Mouse (Mus musculus) left cerebral cortex, adult 2 months (tissue): ENCODE data around the gene Nrtn. TPM values are rescaled to one million over a fixed set of nuclear protein-coding genes. Genes with fewer than 3 reads are reported as not detected.

ENCODE experiments used
- DNase-seq, 2 experiments: peaks; one replicate each; pipeline ENCODE4 v3.0.0; 2021 to 2022; ENCODE audit warnings: low spot score in 2 of 2, mixed read lengths in 1 of 2; ENCODE audit errors: extremely low spot score in 1 of 2
- H3K27ac ChIP-seq: fragments of 200-600 bp; 2 replicates; pipeline ENCODE4 v1.8.1; 2022
- H3K4me3 ChIP-seq: fragments of 200-600 bp; 2 replicates; pipeline ENCODE4 v1.8.1; 2022
- CTCF ChIP-seq: fragments of 200-600 bp; IDR thresholded peaks from 2 replicates; pipeline ENCODE4 v1.8.1; 2022; ENCODE audit warnings: antibody characterized with exemption, mild to moderate bottlenecking, moderate library complexity
- intact Hi-C: fragments of 180-260 bp; cut with DNase I; formaldehyde crosslinking; loops from one replicate; pipeline ENCODE4 v1.15.1; 2025
- total RNA-seq, 2 experiments: library from RNA; stranded (reverse); gene quantifications; 2 replicates each; pipeline ENCODE4 v1.2.3; 2021

Nrtn gene
- total RNA-seq, 2 experiments from 2014 or later = 4.1 to 4.5 TPM

- H3K4me3 ChIP-seq = no peak overlapping the region; the same call in 1 of the 2 replicates
- intact Hi-C loops = loop anchor here (5.0 kb wide), 1 partner anchor 43 kb away; the partner anchor contains the start of gene Ranbp3
- TF ChIP-seq CTCF = no peak
- H3K27ac ChIP-seq = no peak overlapping the region
- no peak for DNase-seq
Measured at GRCm38 (mm10) chr17:56715360-56715759, 42.0 kb downstream of the Nrtn start.

GRCm38 (mm10) chr17:56709708-56710107 is 47.6 kb downstream of the Nrtn start:
- intact Hi-C loops = no loop called here
- DNase-seq = no peak
- no peak overlapping the region for H3K27ac ChIP-seq
- TF ChIP-seq CTCF = no peak
- no peak overlapping the region for H3K4me3 ChIP-seq

- intact Hi-C loops = no loop called here
- no peak for DNase-seq
- Histone ChIP-seq H3K4me3 (no peak overlapping the region), H3K27ac (no peak overlapping the region; the same call in 1 of the 2 replicates)
- TF ChIP-seq CTCF = no peak
Measured at GRCm38 (mm10) chr17:56708692-56709091, 48.6 kb downstream of the Nrtn start.

- Histone ChIP-seq H3K27ac (no peak overlapping the region), H3K4me3 (no peak overlapping the region)
- DNase-seq = no peak
- intact Hi-C loops = no loop called here
- no peak for TF ChIP-seq CTCF
Measured at GRCm38 (mm10) chr17:56706515-56706914, 50.8 kb downstream of the Nrtn start.

- intact Hi-C loops = no loop called here
- no peak for DNase-seq
- no peak for TF ChIP-seq CTCF
- Histone ChIP-seq H3K27ac (no peak overlapping the region; the same call in 1 of the 2 replicates), H3K4me3 (no peak overlapping the region)
Measured at GRCm38 (mm10) chr17:56703038-56703437, 54.3 kb downstream of the Nrtn start.

Other genes starting within 250 kb of the Nrtn start
- gene Znrf4, start 245.1 kb downstream of the Nrtn start, total RNA-seq = not detected
- gene Gm20219, start 203.1 kb downstream of the Nrtn start, total RNA-seq = 1 to 10 TPM; 2.5 to 4.0 TPM
- gene Safb2, start 172.9 kb downstream of the Nrtn start, total RNA-seq = 100 to 1,000 TPM; 133 to 148 TPM
- gene Safb, start 172.7 kb downstream of the Nrtn start, total RNA-seq = 100 to 1,000 TPM; 160 to 168 TPM
- 100 to 1,000 TPM; 123 to 148 TPM for gene 2410015M20Rik, start 147.8 kb downstream of the Nrtn start, total RNA-seq
- 100 to 1,000 TPM; 351 to 353 TPM for gene Rpl36, start 144.1 kb downstream of the Nrtn start, total RNA-seq
- gene Lonp1, start 130.6 kb downstream of the Nrtn start, total RNA-seq = 10 to 100 TPM; 62.7 to 62.8 TPM
- under 1 TPM; 0.38 to 0.65 TPM for gene Catsperd, start 129.4 kb downstream of the Nrtn start, total RNA-seq
- 100 to 1,000 TPM in 1 of 2 experiments, 10 to 100 TPM in 1; 92.7 to 101 TPM for gene Ranbp3, start 84.2 kb downstream of the Nrtn start, total RNA-seq
- 100 to 1,000 TPM; 202 to 208 TPM for gene Ndufa11, start 39.8 kb downstream of the Nrtn start, total RNA-seq
- gene Vmac, start 39.5 kb downstream of the Nrtn start, total RNA-seq = 10 to 100 TPM in 1 of 2 experiments, 1 to 10 TPM in 1; 8.8 to 12.7 TPM
- 10 to 100 TPM; 69.0 to 73.5 TPM for gene Dus3l, start 7.2 kb upstream of the Nrtn start, total RNA-seq
- gene Prr22, start 12.7 kb upstream of the Nrtn start, total RNA-seq = 1 to 10 TPM; 1.3 to 2.6 TPM
- 1 to 10 TPM; 2.2 to 3.5 TPM for gene Rfx2, start 73.5 kb upstream of the Nrtn start, total RNA-seq
- gene Acsbg2, start 116.9 kb upstream of the Nrtn start, total RNA-seq = not detected
- gene 1700061G19Rik, start 117.9 kb upstream of the Nrtn start, total RNA-seq = not detected
- 10 to 100 TPM; 80.8 to 87.6 TPM for gene Mllt1, start 177.9 kb upstream of the Nrtn start, total RNA-seq
- gene Acer1, start 224.6 kb upstream of the Nrtn start, total RNA-seq = not detected
- gene Clpp, start 232.8 kb upstream of the Nrtn start, total RNA-seq = 10 to 100 TPM; 62.4 to 64.7 TPM
- gene Alkbh7, start 239.8 kb upstream of the Nrtn start, total RNA-seq = 10 to 100 TPM; 22.8 to 26.9 TPM
- not detected for gene Pspn, start 242.5 kb upstream of the Nrtn start, total RNA-seq